Mouse (Mus musculus): ENCODE results near the gene Snx10.

DNA sequence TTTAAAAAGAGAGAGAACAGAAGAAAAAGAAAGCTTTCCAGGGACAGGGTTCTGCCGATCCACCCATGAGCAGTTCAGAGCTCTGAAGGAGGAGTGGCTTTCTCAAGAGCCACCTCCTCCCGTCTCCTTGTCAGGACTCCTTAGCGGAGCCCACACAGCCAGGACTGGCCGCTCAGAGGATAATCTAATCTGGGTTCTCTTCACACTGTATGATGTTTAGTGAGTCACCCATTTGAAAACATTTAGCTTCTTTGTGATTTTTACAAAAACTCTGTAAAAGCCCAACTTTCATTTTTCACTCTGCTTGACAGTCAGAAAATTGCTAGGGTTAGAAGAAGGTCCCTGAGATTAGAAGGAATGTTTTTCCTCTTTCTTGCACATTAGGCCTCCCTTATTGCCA lies 70.8 kb downstream of the Snx10 start:
- TF ChIP-seq HCFC1 (IDR thresholded peaks at IDR 0.05; ENCODE audit: borderline replicate concordance, insufficient read depth, low read length) (no peak), CHD2 (IDR thresholded peaks at IDR 0.05; ENCODE audit: low read depth, low read length) (no peak), ZC3H11A (IDR thresholded peaks at IDR 0.05; ENCODE audit: borderline replicate concordance, low read depth, low read length) (no peak)

All from ES-E14 (cell line).